Mouse (Mus musculus): ENCODE data around the gene Miga2.

Gene Miga2

GRCm38 (mm10) chr2:30363773-30364650 is at the start of gene Miga2:
Miga2 (plus strand) TSS chr2:30364233.
- DNase-seq (ENCODE audit: low spot score): peak; percentile 99

- DNase-seq (ENCODE audit: low spot score): no peak
Measured at GRCm38 (mm10) chr2:30316136-30316535, 47.9 kb upstream of the Miga2 start.

- DNase-seq (ENCODE audit: low spot score): peak; percentile 38
Measured at GRCm38 (mm10) chr2:30316955-30317354, 47.1 kb upstream of the Miga2 start.

GRCm38 (mm10) chr2:30319260-30319659 is 44.8 kb upstream of the Miga2 start:
- DNase-seq (ENCODE audit: low spot score): no peak

- DNase-seq (ENCODE audit: low spot score): no peak
Measured at GRCm38 (mm10) chr2:30323111-30323510, 40.9 kb upstream of the Miga2 start.

- DNase-seq (ENCODE audit: low spot score): no peak
Measured at GRCm38 (mm10) chr2:30325296-30325695, 38.7 kb upstream of the Miga2 start.

GRCm38 (mm10) chr2:30327276-30327675 is 36.8 kb upstream of the Miga2 start:
- DNase-seq (ENCODE audit: low spot score): no peak

GRCm38 (mm10) chr2:30328791-30329190 is 35.2 kb upstream of the Miga2 start:
- no peak for DNase-seq (ENCODE audit: low spot score)

GRCm38 (mm10) chr2:30335324-30335723 is 28.7 kb upstream of the Miga2 start:
- no peak for DNase-seq (ENCODE audit: low spot score)

- no peak for DNase-seq (ENCODE audit: low spot score)
Measured at GRCm38 (mm10) chr2:30336174-30336915, 27.7 kb upstream of the Miga2 start.

- DNase-seq (ENCODE audit: low spot score): no peak
Measured at GRCm38 (mm10) chr2:30337179-30337578, 26.9 kb upstream of the Miga2 start.

- no peak for DNase-seq (ENCODE audit: low spot score)
Measured at GRCm38 (mm10) chr2:30342061-30342460, 22.0 kb upstream of the Miga2 start.

- no peak for DNase-seq (ENCODE audit: low spot score)
Measured at GRCm38 (mm10) chr2:30342544-30342943, 21.5 kb upstream of the Miga2 start.

- no peak for DNase-seq (ENCODE audit: low spot score)
Measured at GRCm38 (mm10) chr2:30343601-30344137, 20.4 kb upstream of the Miga2 start.

GRCm38 (mm10) chr2:30345971-30346676 is 17.9 kb upstream of the Miga2 start:
- no peak for DNase-seq (ENCODE audit: low spot score)

- DNase-seq (ENCODE audit: low spot score): no peak
Measured at GRCm38 (mm10) chr2:30349196-30349595, 14.8 kb upstream of the Miga2 start.

GRCm38 (mm10) chr2:30351149-30351548 is 12.9 kb upstream of the Miga2 start:
- DNase-seq (ENCODE audit: low spot score): no peak

GRCm38 (mm10) chr2:30355861-30356260 is 8.2 kb upstream of the Miga2 start:
- DNase-seq (ENCODE audit: low spot score): no peak

- no peak for DNase-seq (ENCODE audit: low spot score)
Measured at GRCm38 (mm10) chr2:30356266-30356665, 7.8 kb upstream of the Miga2 start.

GRCm38 (mm10) chr2:30356906-30357305 is 7.1 kb upstream of the Miga2 start:
- DNase-seq (ENCODE audit: low spot score): no peak

- peak; percentile 43 for DNase-seq (ENCODE audit: low spot score)
Measured at GRCm38 (mm10) chr2:30357552-30358510, 6.2 kb upstream of the Miga2 start.
